Mouse (Mus musculus): ENCODE data around the gene Cdc42bpg. TPM values are rescaled to one million over a fixed set of nuclear protein-coding genes. Genes with fewer than 3 reads are reported as not detected.
A peak's percentile ranks its signal among the peaks of the same experiment; 100 is the strongest.

Cdc42bpg gene
- polyA plus RNA-seq, 1 experiment from 2014 or later: 0.27 TPM

DNA sequence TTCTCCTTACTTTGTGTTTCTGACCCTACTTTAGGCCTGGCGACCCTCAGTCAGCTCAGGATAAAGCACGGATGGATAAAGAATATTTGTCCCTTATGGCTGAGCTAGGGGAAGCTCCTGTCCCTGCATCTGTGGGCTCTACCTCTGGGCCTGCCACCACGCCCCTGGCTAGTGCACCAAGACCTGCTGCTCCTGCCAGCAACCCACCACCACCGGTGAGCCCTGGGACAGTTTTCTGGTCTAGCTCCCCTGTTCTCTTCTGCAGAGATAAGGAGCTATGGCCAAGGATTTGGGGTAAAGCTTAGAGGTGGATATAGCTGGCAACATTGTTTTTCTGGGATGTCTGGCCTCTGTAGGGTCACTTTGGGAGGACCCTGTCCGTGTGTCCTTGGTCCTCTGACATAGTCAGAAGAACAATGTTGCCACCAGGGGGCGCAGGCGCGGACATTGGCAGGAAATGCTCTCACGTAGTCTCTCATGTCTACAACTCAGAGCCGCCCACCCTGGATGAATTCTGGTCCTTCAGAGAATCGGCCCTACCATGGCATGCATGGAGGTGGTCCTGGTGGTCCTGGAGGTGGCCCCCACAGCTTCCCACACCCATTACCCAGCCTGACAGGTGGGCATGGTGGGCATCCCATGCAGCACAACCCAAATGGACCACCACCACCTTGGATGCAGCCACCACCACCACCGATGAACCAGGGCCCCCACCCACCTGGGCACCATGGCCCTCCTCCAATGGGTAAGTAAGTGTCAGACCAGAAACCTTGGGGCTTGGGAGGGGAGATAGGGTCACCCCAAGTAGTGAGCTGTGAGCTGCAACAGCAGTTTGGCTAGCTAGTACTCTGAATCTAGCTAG is 67.5 kb downstream of the Cdc42bpg start:
- WGBS: 71% methylated on average over 12 of the region's 12 CpGs
- no peak for ATAC-seq (ENCODE audit: low FRiP score, low read depth)

DNA sequence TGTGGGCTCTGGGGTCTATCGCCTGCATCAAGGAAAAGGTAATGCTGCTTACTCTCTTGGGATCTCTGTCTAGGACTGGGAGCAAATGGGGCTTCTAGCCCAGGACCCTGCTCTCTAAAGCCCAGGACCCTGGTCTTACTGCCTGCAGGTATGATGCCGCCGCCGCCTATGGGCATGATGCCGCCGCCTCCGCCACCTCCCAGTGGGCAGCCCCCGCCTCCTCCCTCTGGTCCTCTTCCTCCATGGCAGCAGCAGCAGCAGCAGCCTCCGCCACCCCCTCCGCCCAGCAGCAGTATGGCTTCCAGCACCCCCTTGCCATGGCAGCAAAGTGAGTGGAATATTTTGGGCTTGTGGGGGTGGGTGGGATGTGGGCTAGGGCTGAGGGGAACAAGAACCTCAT is 68.3 kb downstream of the Cdc42bpg start:
- Histone ChIP-seq H3K36me3 (peaks cover 89% of the 10 kb centered on the region), H3K27me3 (replicated peaks) (no peaks in the 10 kb centered on the region), H3K9ac (no peak overlapping the region), H3K4me1 (peaks cover 10% of the 10 kb centered on the region; the same call in 1 of the 2 replicates), H3K4me3 (no peak overlapping the region), H3K4me2 (replicated peaks) (no peak overlapping the region), H3K9me3 (no peaks in the 10 kb centered on the region), H3K27ac (no peak overlapping the region)
- ATAC-seq (ENCODE audit: low FRiP score, low read depth): no peak
- 96% methylated on average over 10 of the region's 10 CpGs for WGBS

More for the DNA sequence above, 67.5 kb downstream of the Cdc42bpg start:
- H3K9ac ChIP-seq: no peak overlapping the region
- H3K4me2 ChIP-seq (replicated peaks): no peak overlapping the region
- peaks cover 95% of the 10 kb centered on the region for H3K36me3 ChIP-seq
- no peaks in the 10 kb centered on the region for H3K27me3 ChIP-seq (replicated peaks)
- H3K4me1 ChIP-seq: peaks cover 10% of the 10 kb centered on the region; the same call in 1 of the 2 replicates
- no peaks in the 10 kb centered on the region for H3K9me3 ChIP-seq
- H3K4me3 ChIP-seq: no peak overlapping the region
- no peak overlapping the region for H3K27ac ChIP-seq

MicroRNA genes within 50 kb of the gene (microRNA counts, 519-probe panel; counts per million panel counts)
- 342 counts per million, percentile 67 among the panel's probes with 10 or more counts for microRNA mmu-miR-192

Small RNAs within 50 kb of the gene (microRNA-seq; reads per million reads assigned to microRNA genes)
- 62.5 reads per million, percentile 46 among the genes with 10 or more reads in this experiment for gene Mir192
- gene Mir194-2: 50.9 reads per million, percentile 43 among the genes with 10 or more reads in this experiment
- 0.66 reads per million for gene Mir6989

Other genes starting within 250 kb of the Cdc42bpg start
- gene Mrpl49, start 248.7 kb upstream of the Cdc42bpg start, polyA plus RNA-seq (2016; fragmentation: Nextera tagmentation; extraction: Ambion mirVana): 66.0 and 68.6 TPM in 2 replicates
- gene Fau, start 248.6 kb upstream of the Cdc42bpg start, polyA plus RNA-seq (2016; fragmentation: Nextera tagmentation; extraction: Ambion mirVana): 635 and 643 TPM in 2 replicates
- 34.3 and 38.2 TPM in 2 replicates for gene Znhit2, start 245.3 kb upstream of the Cdc42bpg start, polyA plus RNA-seq (2016; fragmentation: Nextera tagmentation; extraction: Ambion mirVana)
- gene Tm7sf2, start 238.1 kb upstream of the Cdc42bpg start, polyA plus RNA-seq (2016; fragmentation: Nextera tagmentation; extraction: Ambion mirVana): 44.3 and 45.9 TPM in 2 replicates
- gene Vps51, start 229.2 kb upstream of the Cdc42bpg start, polyA plus RNA-seq (2016; fragmentation: Nextera tagmentation; extraction: Ambion mirVana): 79.4 and 80.6 TPM in 2 replicates
- gene Tmem262, start 226.4 kb upstream of the Cdc42bpg start, polyA plus RNA-seq (2016; fragmentation: Nextera tagmentation; extraction: Ambion mirVana): not detected in 2 replicates
- gene Gm28374, start 224.2 kb upstream of the Cdc42bpg start, polyA plus RNA-seq (2016; fragmentation: Nextera tagmentation; extraction: Ambion mirVana): 2.6 and 3.2 TPM in 2 replicates
- gene Zfpl1, start 221.5 kb upstream of the Cdc42bpg start, polyA plus RNA-seq (2016; fragmentation: Nextera tagmentation; extraction: Ambion mirVana): 72.4 and 75.0 TPM in 2 replicates
- gene Cdca5, start 221.5 kb upstream of the Cdc42bpg start, polyA plus RNA-seq (2016; fragmentation: Nextera tagmentation; extraction: Ambion mirVana): 27.1 and 28.4 TPM in 2 replicates
- 0.33 TPM in 1 of 2 replicates, not detected in the other for gene AC131692.1, start 212.0 kb upstream of the Cdc42bpg start, polyA plus RNA-seq (2016; fragmentation: Nextera tagmentation; extraction: Ambion mirVana)
- 0.63 and 0.82 TPM in 2 replicates for gene Naaladl1, start 200.7 kb upstream of the Cdc42bpg start, polyA plus RNA-seq (2016; fragmentation: Nextera tagmentation; extraction: Ambion mirVana)
- 53.5 and 59.0 TPM in 2 replicates for gene Sac3d1, start 187.8 kb upstream of the Cdc42bpg start, polyA plus RNA-seq (2016; fragmentation: Nextera tagmentation; extraction: Ambion mirVana)
- gene Snx15, start 178.2 kb upstream of the Cdc42bpg start, polyA plus RNA-seq (2016; fragmentation: Nextera tagmentation; extraction: Ambion mirVana): 40.3 and 42.3 TPM in 2 replicates
- gene Batf2, start 165.5 kb upstream of the Cdc42bpg start, polyA plus RNA-seq (2016; fragmentation: Nextera tagmentation; extraction: Ambion mirVana): not detected in 2 replicates
- 100 and 102 TPM in 2 replicates for gene Arl2, start 164.9 kb upstream of the Cdc42bpg start, polyA plus RNA-seq (2016; fragmentation: Nextera tagmentation; extraction: Ambion mirVana)
- gene Majin, start 122.1 kb upstream of the Cdc42bpg start, polyA plus RNA-seq (2016; fragmentation: Nextera tagmentation; extraction: Ambion mirVana): not detected in 2 replicates
- gene Gpha2, start 80.1 kb upstream of the Cdc42bpg start, polyA plus RNA-seq (2016; fragmentation: Nextera tagmentation; extraction: Ambion mirVana): not detected in 2 replicates
- 77.8 and 82.8 TPM in 2 replicates for gene Ppp2r5b, start 70.6 kb upstream of the Cdc42bpg start, polyA plus RNA-seq (2016; fragmentation: Nextera tagmentation; extraction: Ambion mirVana)
- gene Atg2a, start 64.8 kb upstream of the Cdc42bpg start, polyA plus RNA-seq (2016; fragmentation: Nextera tagmentation; extraction: Ambion mirVana): 13.8 and 14.7 TPM in 2 replicates
- gene Ehd1, start 29.7 kb upstream of the Cdc42bpg start, polyA plus RNA-seq (2016; fragmentation: Nextera tagmentation; extraction: Ambion mirVana): 87.2 and 96.4 TPM in 2 replicates
- 93.3 and 93.5 TPM in 2 replicates for gene Men1, start 28.5 kb downstream of the Cdc42bpg start, polyA plus RNA-seq (2016; fragmentation: Nextera tagmentation; extraction: Ambion mirVana)
- 16.0 and 18.4 TPM in 2 replicates for gene Map4k2, start 34.7 kb downstream of the Cdc42bpg start, polyA plus RNA-seq (2016; fragmentation: Nextera tagmentation; extraction: Ambion mirVana)
- 171 TPM in 2 replicates for gene Sf1, start 57.2 kb downstream of the Cdc42bpg start, polyA plus RNA-seq (2016; fragmentation: Nextera tagmentation; extraction: Ambion mirVana)
- gene Pygm, start 77.9 kb downstream of the Cdc42bpg start, polyA plus RNA-seq (2016; fragmentation: Nextera tagmentation; extraction: Ambion mirVana): 4.7 and 5.5 TPM in 2 replicates
- gene Rasgrp2, start 92.9 kb downstream of the Cdc42bpg start, polyA plus RNA-seq (2016; fragmentation: Nextera tagmentation; extraction: Ambion mirVana): 26.4 and 28.3 TPM in 2 replicates
- 31.2 and 32.9 TPM in 2 replicates for gene Nrxn2, start 112.3 kb downstream of the Cdc42bpg start, polyA plus RNA-seq (2016; fragmentation: Nextera tagmentation; extraction: Ambion mirVana)
- gene Slc22a12, start 236.6 kb downstream of the Cdc42bpg start, polyA plus RNA-seq (2016; fragmentation: Nextera tagmentation; extraction: Ambion mirVana): not detected in 2 replicates

All from neural tube, embryonic 12.5 days (tissue).